Mouse (Mus musculus) stomach, postnatal 0 days (tissue): ENCODE data around the gene Dcaf17.

Experiments used
- CTCF ChIP-seq: IDR thresholded peaks from 2 replicates; pipeline ENCODE4 v1.5.1; 2016; ENCODE audit warnings: antibody characterized with exemption, low read depth, mild to moderate bottlenecking, moderate library complexity
- EP300 ChIP-seq: optimal IDR thresholded peaks from 2 replicates; pipeline ENCODE3; 2016; ENCODE audit warnings: antibody characterized with exemption

GRCm38 (mm10) chr2:71023986-71024385, 31.1 kb upstream of the Dcaf17 start:
- no peak for TF ChIP-seq CTCF
- no peak for TF ChIP-seq EP300
